Mouse (Mus musculus) kidney, postnatal 10 days (tissue): Measurements from ENCODE around the gene Cfap65.
A peak's percentile ranks its signal among the peaks of the same experiment; 100 is the strongest.

Experiments
- DNase-seq: peaks from one replicate; pipeline ENCODE4 v3.0.0; 2021; ENCODE audit warnings: mixed read lengths

Cfap65 gene

DNA sequence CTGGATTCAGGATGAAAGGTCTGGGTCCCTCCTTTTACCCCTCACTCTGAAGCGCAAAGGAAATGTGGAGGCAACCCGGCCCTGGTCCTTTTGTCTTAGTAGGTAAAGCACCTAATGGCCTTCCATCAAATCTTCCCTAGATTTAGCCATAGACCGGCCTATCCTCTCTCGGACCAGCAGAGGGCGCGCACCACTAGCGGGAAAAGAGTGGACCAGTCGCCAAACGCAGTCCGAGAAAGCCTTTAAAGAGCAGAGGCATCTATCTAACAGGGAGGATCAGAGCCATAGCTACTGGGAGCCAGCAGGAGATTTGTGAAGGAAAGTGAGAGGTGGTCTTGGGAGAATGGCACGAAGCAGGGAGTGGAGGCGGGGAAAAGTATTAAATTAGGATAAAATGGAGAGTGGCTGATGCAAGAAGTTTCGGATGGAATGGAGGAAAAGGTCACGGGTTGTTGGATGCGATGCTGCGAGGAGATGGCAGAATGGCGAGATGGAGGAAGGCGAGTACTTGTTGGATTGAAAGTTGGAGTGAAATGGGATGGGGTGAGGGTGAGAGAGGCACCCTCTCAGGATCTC lies 54.5 kb downstream of the Cfap65 start:
- DNase-seq, result peak; percentile 85

DNA sequence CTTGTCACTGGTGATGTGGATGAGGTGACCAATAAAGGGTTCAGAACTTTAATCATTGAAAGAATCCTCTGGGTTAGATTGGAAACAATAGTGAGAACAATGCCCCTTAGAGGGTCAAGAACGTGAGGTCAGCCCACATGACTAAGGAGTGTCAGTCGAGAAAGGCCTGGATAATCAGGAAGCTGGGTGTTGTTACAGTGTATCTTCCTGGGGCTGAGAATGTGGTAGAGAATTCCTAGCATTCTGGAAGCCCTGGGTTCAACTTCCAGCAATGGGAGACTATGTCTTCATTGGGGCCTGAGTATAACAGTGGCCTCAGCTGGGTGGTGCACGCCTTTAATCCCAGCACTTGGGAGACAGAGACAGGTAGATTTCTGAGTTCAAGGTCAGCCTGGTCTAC lies 58.2 kb downstream of the Cfap65 start:
- DNase-seq, result no peak

DNA sequence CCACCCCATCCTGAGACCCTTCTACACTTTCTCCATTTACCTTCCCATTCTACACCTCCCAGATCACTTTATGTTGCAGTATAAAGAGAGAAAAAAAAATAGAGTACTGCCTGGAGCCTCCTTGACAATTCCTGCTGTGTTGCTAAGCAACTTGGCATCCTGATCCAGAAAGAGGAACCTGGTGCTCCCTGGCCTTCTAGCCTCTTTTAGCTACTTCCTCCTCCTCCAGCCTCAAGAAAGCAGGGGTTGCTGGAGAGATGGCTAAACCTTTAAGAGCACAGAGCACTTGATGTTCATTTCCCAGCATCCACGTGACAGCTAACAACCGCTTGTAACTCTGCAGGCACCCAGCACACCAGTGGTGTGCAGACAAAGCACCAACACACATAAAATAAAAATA lies 63.2 kb downstream of the Cfap65 start:
- DNase-seq, result no peak

DNA sequence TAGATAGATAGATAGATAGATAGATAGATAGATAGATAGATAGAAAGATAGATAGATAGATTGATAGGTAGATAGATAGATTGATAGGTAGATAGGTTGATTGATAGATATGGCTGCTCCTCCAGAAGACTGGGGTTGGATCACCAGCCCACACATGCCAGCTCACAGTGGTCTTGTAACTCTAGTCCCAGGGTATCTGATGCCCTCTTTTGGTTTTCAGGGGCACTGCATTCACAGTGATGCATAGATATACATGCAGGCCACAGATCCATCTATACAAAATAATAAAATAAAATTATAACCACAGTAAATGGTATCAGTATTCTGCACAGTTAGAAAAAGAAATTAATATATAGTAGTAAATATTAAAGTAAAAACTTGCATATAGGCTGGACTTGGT lies 73.6 kb downstream of the Cfap65 start:
- DNase-seq, result no peak

DNA sequence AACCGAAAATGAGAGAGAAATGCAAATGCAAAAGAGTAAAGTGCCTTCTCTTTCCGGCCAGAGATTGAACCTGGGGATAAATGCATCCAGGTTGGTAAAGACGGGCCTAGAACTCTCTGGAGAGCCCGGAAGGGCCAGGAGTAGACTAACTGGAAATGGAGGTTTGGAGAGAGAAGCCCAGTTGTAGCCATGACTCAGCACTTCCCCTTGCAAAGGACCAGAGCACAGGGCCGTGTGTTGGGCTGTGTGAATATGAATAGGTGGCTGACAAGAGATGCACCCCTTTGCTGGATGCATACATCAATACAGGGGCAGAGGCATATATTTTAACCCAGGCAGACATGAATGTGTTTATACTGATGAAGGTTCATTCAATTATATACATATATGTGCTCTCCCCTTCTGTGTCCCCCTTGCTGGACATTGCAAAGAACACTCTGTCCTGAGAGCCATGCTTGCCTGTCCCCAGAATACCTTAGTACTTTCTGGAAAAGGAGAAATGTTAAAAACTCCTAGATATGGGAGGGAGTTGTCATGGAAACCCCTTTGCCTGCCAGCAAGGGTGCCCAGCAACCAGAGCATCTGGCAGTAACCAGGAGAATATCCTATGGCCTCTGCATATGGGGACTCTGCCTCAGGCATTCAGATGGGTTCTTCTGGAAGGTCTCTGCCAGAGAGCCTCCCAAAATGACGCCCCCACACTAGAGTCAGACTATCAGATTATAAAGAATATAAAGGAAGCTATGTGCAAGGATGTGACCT lies 76.0 kb downstream of the Cfap65 start:
- DNase-seq, result no peak

DNA sequence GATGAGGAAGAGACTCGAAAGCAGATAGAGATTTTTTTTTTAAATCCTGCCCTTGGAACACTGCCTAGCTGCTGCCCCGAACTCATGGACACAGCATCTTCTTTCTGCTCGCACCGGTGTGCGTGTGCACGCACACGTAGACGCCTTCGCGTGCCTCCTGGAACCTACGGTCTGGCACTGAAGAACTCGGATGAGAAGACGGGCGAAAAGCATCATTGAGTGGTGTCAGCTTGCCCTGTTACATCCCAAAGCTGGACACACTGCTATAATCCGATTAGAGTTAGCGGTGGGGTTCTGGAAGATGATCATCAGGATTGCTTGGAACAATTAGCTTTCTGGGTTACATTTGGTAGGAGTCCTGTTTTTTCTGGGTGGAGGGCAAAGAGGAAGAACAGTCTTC lies 76.6 kb downstream of the Cfap65 start:
- DNase-seq, result no peak

DNA sequence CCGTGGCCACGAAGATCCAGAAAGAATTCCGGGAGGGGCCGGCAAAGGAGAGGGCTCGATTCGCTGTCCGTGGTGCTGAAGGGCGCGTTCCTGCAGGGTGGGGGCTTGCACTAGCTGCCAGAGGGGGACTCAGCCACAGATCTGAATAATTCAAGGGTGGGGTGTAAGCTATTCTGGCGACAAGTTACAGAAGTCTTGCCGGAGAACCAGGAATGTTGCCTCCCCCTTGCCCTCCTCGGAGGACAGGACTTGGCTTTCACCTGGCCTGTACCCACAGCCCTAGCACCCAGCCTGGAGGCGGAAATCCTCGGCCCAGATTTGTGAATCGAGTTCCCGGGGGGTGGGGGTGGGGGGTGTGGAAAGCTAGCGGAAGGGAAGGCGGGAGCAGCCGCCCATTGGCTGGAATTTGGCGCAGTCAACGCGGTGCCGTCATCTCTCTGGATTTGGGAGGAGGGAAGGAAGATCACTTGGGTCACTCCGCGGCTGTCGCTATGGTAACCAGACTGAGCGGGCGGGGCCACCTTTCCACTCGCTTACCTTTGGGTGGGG lies 77.2 kb downstream of the Cfap65 start:
- peak; percentile 81 for DNase-seq

DNA sequence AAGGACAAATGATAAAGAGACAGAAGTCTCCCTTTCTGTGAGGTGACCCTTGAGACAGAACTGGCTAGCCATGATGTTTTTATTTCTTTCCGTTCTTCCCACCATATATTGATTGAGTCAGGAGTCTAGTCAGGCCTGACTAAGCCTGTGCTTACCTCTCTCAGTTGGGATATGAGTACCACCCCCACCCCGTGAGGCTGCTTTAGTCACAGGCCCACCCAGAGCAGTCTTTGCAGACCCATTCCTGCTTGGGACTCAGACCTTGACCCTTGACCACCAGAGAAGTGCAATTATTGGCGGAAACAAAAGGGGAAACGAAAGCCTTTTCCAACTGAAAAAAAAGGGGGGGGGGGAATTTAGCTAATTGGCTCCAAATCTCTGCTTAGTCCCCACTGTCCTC lies 77.7 kb downstream of the Cfap65 start:
- DNase-seq, result no peak

DNA sequence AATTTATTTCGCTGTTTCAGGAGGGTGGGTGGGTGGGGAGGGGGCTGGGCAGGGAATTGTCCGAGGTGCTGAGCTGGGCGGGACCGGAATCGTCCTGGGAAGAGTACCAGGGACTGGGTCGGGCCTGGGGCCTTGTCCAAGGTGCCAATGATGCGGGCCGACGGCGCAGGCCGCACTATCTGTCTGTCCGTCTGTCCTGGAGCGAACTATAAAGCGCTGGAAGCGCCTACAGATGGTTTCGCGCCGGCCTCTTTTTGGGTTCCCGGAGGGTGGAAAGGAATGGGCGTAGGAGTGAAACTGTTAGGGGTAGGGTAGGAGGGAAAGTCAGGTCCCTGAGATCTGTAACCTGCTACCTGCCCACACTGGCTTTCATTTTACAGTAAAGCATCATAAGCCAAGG lies 78.2 kb downstream of the Cfap65 start:
- peak; percentile 14 for DNase-seq

DNA sequence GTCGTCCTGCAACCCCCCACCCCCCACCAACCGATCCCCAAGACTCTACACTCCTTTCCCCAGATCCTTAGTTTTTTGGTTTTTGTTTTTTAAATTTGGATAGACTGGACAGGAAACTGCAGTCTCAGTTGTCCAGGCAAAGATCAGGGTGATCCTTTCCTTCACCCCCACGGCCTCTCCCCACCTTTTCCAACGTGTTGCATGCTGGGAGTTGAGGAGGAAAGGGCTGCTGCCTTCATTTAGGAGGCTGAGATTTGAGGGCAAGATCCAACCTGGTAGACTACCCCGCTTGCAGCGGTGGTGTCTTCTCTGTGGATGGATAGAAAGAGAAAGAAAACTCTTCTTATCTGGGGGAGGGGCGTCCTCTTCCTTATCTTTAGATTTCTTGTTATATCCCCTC lies 78.6 kb downstream of the Cfap65 start:
- no peak for DNase-seq

DNA sequence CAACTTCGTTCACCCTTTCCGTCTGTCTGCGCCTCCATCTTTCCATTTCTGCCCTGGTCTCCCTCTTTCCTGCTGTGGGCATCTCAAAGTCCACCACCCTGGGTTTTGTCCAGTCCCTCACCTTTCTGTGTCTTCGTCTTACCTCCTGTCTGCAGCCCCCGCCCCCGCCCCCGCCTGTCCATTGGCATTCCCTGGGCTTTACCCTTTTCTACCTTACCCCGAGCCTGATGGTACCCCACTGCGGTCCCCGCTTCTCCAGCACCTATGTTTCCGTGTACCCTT lies 79.0 kb downstream of the Cfap65 start:
- DNase-seq, result no peak

DNA sequence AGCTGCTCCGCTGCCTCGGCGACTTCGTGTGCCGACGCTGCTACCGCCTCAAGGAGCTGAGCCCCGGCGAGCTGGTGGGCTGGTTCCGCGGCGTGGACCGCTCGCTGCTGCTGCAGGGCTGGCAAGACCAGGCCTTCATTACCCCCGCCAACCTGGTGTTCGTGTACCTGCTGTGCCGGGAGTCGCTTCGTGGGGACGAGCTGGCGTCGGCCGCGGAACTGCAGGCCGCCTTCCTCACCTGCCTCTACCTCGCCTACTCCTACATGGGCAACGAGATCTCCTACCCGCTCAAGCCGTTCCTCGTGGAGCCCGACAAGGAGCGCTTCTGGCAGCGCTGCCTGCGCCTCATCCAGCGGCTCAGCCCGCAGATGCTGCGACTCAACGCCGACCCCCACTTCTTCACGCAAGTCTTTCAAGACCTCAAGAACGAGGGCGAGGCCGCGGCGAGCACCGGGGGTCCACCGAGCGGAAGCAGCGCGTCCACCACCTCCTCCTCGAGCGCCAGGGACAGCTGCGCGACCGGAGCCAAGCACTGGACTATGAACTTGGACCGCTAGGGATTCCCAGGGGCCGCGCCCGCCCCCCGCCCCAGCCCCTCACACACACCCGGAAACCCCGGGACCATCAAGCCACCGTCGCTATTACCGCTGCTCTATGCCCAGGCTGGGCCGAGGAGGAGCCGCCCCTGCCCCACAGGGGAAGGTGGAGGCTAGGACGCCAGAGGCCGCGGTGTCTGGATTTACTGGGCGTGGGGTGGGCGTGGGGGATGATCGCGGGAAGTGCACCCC lies 79.6 kb downstream of the Cfap65 start:
- DNase-seq, result peak; percentile 15

DNA sequence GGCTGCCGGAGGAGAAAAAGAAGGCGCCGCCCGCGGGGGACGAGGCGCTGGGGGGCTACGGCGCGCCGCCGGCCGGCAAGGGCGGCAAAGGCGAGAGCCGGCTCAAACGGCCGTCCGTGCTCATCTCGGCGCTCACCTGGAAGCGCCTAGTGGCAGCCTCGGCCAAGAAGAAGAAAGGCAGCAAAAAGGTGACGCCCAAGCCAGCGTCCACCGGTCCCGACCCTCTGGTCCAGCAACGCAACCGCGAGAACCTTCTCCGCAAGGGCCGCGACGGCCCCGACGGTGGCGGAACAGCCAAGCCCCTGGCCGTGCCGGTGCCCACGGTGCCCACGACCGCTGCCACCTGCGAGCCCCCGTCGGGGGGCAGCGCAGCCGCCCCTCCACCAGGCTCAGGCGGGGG lies 80.2 kb downstream of the Cfap65 start:
- no peak for DNase-seq

DNA sequence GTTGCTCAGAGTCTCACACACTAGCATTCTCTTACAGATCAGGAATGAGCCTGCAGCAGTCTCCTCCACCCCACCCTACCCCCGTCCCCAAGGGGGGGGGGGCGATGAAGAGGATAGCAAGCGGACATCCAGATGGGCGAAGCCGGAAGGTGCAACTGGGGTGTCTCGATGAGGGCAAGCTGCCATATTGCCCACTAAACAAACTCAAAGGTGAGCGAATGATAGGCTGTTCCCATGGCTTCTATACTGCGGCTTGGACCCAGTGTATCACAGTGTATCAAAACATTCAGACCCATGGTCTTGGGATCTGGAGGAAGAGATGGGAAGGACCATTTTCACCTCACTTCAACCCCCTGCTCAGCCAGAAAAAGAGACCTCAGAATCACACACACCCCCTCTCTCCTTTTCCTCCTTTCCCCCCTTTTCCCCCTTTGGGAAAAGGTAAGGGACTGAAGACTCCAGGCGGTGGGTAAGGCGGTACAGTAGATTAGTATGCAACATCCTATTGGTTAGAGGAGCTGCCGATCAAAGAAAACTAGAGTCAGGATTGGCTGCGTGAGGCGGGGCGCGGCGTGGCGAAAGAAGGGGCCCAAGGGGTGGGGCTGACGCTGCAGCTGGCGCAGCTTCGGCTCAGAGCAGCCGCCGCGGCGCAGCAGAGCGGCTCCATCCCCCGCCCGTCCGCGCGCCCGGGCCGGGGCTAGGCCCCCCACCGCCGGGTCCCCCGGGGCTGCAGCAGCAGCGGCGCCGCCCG lies 80.9 kb downstream of the Cfap65 start, which contains the start of gene Cdk5r2:
TSS of gene Cdk5r2 (plus strand) at position 629 of the 751 bp plus-strand sequence.
- peak; percentile 91 for DNase-seq
